Mouse (Mus musculus) CH12F3 (cell line): ENCODE results near the gene Sohlh2.

Source experiments
- in situ Hi-C: fragments of 300-500 bp; cut with MboI; formaldehyde crosslinking; loops from 2 replicates; pipeline ENCODE4 v1.14.3; 2020; ENCODE audit warnings: low sequenced_read_pairs

Sohlh2 gene

GRCm38 (mm10) chr3:55206413-55206812, 24.6 kb downstream of the Sohlh2 start:
- in situ Hi-C loops: no loop called here

- in situ Hi-C loops: no loop called here
Observed at GRCm38 (mm10) chr3:55207665-55208064, 25.8 kb downstream of the Sohlh2 start.

GRCm38 (mm10) chr3:55212254-55212653, 30.4 kb downstream of the Sohlh2 start:
- in situ Hi-C loops: no loop called here

- in situ Hi-C loops: no loop called here
Observed at GRCm38 (mm10) chr3:55213785-55214184, 32.0 kb downstream of the Sohlh2 start.

- in situ Hi-C loops: no loop called here
Observed at GRCm38 (mm10) chr3:55214413-55214812, 32.6 kb downstream of the Sohlh2 start.

- in situ Hi-C loops: no loop called here
Observed at GRCm38 (mm10) chr3:55222502-55222901, 40.7 kb downstream of the Sohlh2 start.

- in situ Hi-C loops: no loop called here
Observed at GRCm38 (mm10) chr3:55223862-55224261, 42.0 kb downstream of the Sohlh2 start.

- in situ Hi-C loops: no loop called here
Observed at GRCm38 (mm10) chr3:55226501-55227213, 44.8 kb downstream of the Sohlh2 start.

GRCm38 (mm10) chr3:55227214-55227581, 45.4 kb downstream of the Sohlh2 start:
- in situ Hi-C loops: no loop called here

- in situ Hi-C loops: no loop called here
Observed at GRCm38 (mm10) chr3:55241730-55242421, 60.0 kb downstream of the Sohlh2 start, which contains the start of gene Dclk1. Gene Dclk1, plus strand, starts transcription at chr3:55242364.

- in situ Hi-C loops: no loop called here
Observed at GRCm38 (mm10) chr3:55242422-55243055, 60.7 kb downstream of the Sohlh2 start.

- in situ Hi-C loops: no loop called here
Observed at GRCm38 (mm10) chr3:55243056-55243471, 61.2 kb downstream of the Sohlh2 start.

- in situ Hi-C loops: no loop called here
Observed at GRCm38 (mm10) chr3:55244087-55244486, 62.3 kb downstream of the Sohlh2 start.

- in situ Hi-C loops: no loop called here
Observed at GRCm38 (mm10) chr3:55246618-55247272, 64.9 kb downstream of the Sohlh2 start.

GRCm38 (mm10) chr3:55248048-55248447, 66.2 kb downstream of the Sohlh2 start:
- in situ Hi-C loops: no loop called here

GRCm38 (mm10) chr3:55248508-55248907, 66.7 kb downstream of the Sohlh2 start:
- in situ Hi-C loops: no loop called here

GRCm38 (mm10) chr3:55250631-55251030, 68.8 kb downstream of the Sohlh2 start:
- in situ Hi-C loops: no loop called here
